Mouse (Mus musculus) neural tube, embryonic 15.5 days (tissue): ENCODE results near the gene Spint1. TPM values are rescaled to one million over a fixed set of nuclear protein-coding genes. Genes with fewer than 3 reads are reported as not detected.
A peak's percentile ranks its signal among the peaks of the same experiment; 100 is the strongest.

Source experiments
- ATAC-seq: fragments of 200-750 bp; cut with Nextera tagmentation; 2 replicates; pipeline ENCODE4 v1.8.0; 2017; ENCODE audit warnings: mild to moderate bottlenecking, moderate TSS enrichment, moderate library complexity; ENCODE audit not compliant: low FRiP score
- H3K27ac ChIP-seq: fragments of 300-500 bp; sonication (generic); replicated peaks from 2 replicates; pipeline ENCODE4 v1.5.1; 2015; ENCODE audit warnings: mild to moderate bottlenecking, inconsistent platforms
- H3K27me3 ChIP-seq: fragments of 300-500 bp; sonication (generic); replicated peaks from 2 replicates; pipeline ENCODE4 v1.6.1; 2015; ENCODE audit warnings: inconsistent platforms
- H3K36me3 ChIP-seq: fragments of 300-500 bp; sonication (generic); 2 replicates; pipeline ENCODE4 v1.6.1; 2015; ENCODE audit warnings: inconsistent platforms
- H3K4me1 ChIP-seq: fragments of 300-500 bp; sonication (generic); 2 replicates; pipeline ENCODE4 v1.6.1; 2015; ENCODE audit warnings: inconsistent platforms
- H3K4me2 ChIP-seq: fragments of 300-500 bp; sonication (generic); 2 replicates; pipeline ENCODE4 v1.6.1; 2015; ENCODE audit warnings: inconsistent platforms, mild to moderate bottlenecking, moderate library complexity
- H3K4me3 ChIP-seq: fragments of 300-500 bp; sonication (generic); replicated peaks from 2 replicates; pipeline ENCODE4 v1.5.1; 2015; ENCODE audit warnings: mild to moderate bottlenecking, inconsistent platforms
- H3K9ac ChIP-seq: fragments of 300-500 bp; sonication (generic); replicated peaks from 2 replicates; pipeline ENCODE4 v1.6.1; 2015; ENCODE audit warnings: mild to moderate bottlenecking, inconsistent platforms
- H3K9me3 ChIP-seq: fragments of 300-500 bp; sonication (generic); replicated peaks from 2 replicates; pipeline ENCODE4 v1.6.1; 2016; ENCODE audit warnings: inconsistent platforms
- WGBS: fragments of 180-500 bp; shearing (Covaris S2); methylation state at CpG from one replicate; pipeline ENCODE4 v1.1.7; 2015; ENCODE audit warnings: mixed read lengths; 5-methylcytosine and 5-hydroxymethylcytosine counted together
- polyA plus RNA-seq: library from polyadenylated mRNA; unstranded; fragments of >200 nt; fragmentation: Nextera tagmentation; extraction: Ambion mirVana; gene quantifications from 2 replicates; pipeline ENCODE4 v1.2.1, GENCODE M21; 2015

The Spint1 gene
- polyA plus RNA-seq, 1 experiment from 2014 or later, result 0.49 TPM

DNA sequence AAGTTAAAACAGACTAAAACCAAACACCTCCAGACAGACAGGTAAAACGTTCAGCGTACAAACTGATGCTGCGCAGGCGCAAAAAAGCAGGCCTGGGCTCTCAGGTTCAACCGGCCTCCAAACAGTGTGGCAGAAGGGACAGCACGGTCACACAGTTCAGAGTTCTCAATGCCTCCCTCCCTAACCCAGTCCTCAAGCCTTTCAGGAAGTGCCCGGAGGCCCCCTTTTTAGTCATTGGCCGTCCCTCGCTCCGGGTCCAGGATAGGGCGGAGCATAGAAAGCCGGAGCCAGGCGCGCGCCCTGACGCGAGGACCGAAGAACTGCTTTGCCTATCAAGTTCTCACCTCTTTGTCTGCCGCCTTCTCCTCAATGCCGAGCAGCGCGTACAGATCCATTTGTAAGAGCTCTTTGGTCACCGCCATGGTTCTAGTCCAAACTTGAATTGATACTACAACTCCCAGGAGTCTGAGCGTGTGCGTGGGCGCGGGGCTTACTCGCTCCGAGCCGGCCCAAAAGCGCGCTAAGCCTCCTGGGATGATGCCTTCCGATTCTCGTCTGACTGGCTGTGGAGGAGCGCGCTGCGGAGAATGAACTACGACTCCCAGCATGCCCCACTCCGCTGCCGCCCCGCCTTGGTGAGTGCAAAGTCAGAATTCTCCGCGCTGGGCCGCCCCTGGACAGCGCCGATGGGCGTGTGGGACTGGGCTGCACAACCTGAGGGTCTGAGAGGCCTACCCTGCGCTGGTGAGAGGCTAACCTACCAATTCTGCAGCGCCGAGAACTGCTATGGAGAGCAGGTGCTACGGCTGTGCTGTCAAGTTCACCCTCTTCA lies 28.6 kb upstream of the Spint1 start, which contains the start of the genes Zfyve19 and Dnajc17:
Zfyve19 (plus strand) TSS at position 274 of the 832 bp plus-strand sequence.
Dnajc17 (minus strand) TSS at position 452 of the 832 bp plus-strand sequence.
- H3K4me2 ChIP-seq, result peak within 1 kb of the TSS; percentile 69
- peak within 1 kb of the TSS; percentile 87 for H3K27ac ChIP-seq
- peaks cover 30% of the 10 kb centered on the region for H3K4me1 ChIP-seq
- WGBS, result under 1% methylated on average over 51 of the region's 51 CpGs
- ATAC-seq, result peak; percentile 96
- H3K27me3 ChIP-seq, result no peaks in the 10 kb centered on the region
- peak within 1 kb of the TSS; percentile 76 for H3K9ac ChIP-seq
- H3K9me3 ChIP-seq, result no peaks in the 10 kb centered on the region
- peaks cover 23% of the 10 kb centered on the region for H3K36me3 ChIP-seq
- H3K4me3 ChIP-seq, result peak within 1 kb of the TSS; percentile 84

DNA sequence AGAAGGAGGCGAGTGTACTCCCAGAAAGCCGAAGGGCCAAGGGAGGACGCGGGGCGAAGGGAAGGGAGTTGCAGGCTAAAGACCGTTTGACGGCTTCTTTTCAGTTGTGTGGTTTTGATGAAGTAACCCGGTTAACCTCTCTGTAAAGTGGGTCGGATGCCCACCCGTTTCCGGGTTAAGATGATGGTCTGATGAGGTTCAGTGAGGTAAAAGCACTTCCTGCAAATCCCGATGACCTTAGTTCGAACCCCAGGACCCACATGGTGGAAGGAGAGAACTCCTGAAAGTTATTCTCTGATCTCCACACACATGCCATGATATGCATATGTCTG lies 28.0 kb upstream of the Spint1 start:
- 2% methylated on average over 13 of the region's 13 CpGs for WGBS
- H3K27me3 ChIP-seq, result no peaks in the 10 kb centered on the region
- peaks cover 23% of the 10 kb centered on the region for H3K36me3 ChIP-seq
- H3K9ac ChIP-seq, result peak overlapping the region; percentile 76
- peaks cover 30% of the 10 kb centered on the region for H3K4me1 ChIP-seq
- peak overlapping the region; percentile 87 for H3K27ac ChIP-seq
- peak overlapping the region; percentile 84 for H3K4me3 ChIP-seq
- peak overlapping the region; percentile 63 for H3K4me2 ChIP-seq
- H3K9me3 ChIP-seq, result no peaks in the 10 kb centered on the region
- no peak; the same call in 1 of the 2 replicates for ATAC-seq

DNA sequence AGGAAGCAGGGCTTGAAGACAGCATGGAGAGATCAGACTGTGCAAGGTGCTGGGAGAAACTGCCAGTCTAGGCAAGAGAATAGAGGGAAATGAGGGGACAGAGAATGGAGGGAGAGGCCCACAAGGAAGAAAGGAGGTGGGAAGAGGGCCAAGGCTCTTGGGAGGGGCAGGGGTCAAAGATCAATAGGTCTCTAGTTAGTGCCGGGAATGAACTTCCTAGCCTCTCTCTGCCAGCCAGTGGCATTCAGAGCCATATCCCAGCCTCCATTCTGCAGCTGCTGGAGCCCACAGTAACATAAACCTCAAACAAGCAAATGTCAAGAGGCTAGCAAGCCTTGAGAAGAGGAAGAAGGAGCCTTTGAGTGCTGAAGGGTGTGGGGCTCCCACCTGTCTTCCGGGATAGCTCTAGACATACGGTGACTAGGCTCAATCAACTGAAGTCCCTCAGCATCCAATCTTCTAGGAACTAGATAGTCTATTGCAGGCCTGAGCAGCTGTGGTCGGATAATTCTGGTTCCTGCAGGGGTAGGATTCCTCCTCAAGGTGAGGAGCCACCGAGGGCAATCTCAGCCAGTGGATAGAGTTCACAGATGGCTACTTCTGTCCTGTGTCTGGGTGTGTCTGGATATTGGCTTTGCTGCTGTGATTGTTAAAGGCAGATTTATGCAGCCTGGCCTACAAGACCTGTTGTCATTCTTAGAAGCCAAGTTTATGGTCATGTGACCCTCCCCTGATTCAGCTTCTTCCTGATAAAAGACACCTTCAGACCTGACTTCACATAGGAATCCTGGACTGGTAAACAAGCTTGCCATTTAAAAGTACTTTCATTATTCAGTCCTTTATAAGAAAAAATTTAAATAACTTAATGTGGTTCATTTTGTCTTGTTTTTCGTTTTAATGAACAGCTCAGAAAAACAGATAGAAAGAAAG lies 7.1 kb upstream of the Spint1 start, which contains the start of gene Ppp1r14d:
Ppp1r14d (minus strand) TSS at position 132 of the 930 bp plus-strand sequence.
- Histone ChIP-seq H3K36me3 (no peaks in the 10 kb centered on the region), H3K9ac (no peak within 1 kb of the TSS), H3K9me3 (no peaks in the 10 kb centered on the region), H3K4me3 (no peak within 1 kb of the TSS), H3K4me1 (no peaks in the 10 kb centered on the region), H3K27ac (no peak within 1 kb of the TSS), H3K27me3 (peaks cover 9% of the 10 kb centered on the region), H3K4me2 (no peak within 1 kb of the TSS)
- ATAC-seq, result no peak
- 72% methylated on average over 6 of the region's 6 CpGs for WGBS

DNA sequence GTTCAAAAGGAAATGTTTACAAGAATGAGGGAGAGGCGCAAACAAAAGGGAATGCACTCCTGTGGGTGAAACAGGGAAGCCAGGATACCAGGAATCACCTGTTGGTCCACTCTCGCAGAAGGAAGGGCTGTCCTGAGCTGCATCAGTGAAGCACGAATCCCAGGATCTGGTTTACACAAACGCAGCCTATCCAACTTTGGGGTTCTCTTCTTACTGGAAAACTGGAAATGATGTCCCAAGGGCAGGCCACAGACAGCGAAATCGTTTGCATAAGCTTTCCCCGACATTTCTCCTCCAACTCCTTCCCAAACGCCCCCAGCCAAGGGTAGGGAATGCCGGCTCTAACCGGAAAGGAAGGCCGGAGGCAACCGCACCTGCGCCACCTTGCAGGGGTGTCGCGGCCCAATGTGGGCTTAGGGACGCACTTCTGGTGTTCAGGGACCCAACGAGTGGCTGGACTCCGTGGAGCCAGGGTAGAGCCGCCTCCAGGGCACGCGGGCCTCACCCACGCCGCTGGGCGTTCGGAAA lies 416 bp upstream of the Spint1 start:
- H3K4me1 ChIP-seq, result peaks cover 14% of the 10 kb centered on the region
- no peaks in the 10 kb centered on the region for H3K9me3 ChIP-seq
- no peaks in the 10 kb centered on the region for H3K36me3 ChIP-seq
- peak overlapping the region; percentile 57 for H3K4me2 ChIP-seq
- ATAC-seq, result no peak
- peaks cover 64% of the 10 kb centered on the region for H3K27me3 ChIP-seq
- peak overlapping the region; percentile 36 for H3K4me3 ChIP-seq
- 0 out of 2 replicates have a peak overlapping the region, but pooled peaks have one; percentile 8 for H3K9ac ChIP-seq
- WGBS, result 6% methylated on average over 25 of the region's 25 CpGs
- H3K27ac ChIP-seq, result no peak overlapping the region

DNA sequence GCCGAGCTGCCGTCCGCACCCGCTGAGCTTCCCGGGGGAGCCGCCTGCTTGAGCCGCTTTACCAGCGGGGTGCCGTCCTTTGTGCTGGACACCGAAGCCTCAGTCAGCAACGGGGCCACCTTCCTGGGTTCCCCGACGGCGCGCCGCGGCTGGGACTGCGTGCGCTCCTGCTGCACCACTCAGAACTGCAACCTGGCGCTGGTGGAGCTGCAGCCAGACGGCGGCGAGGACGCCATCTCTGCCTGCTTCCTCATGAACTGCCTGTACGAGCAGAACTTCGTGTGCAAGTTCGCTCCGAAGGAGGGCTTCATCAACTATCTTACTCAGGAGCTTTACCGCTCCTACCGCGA lies 684 bp downstream of the Spint1 start:
- WGBS, result 2% methylated on average over 31 of the region's 31 CpGs
- no peak overlapping the region for H3K27ac ChIP-seq
- H3K9ac ChIP-seq, result no peak overlapping the region
- peak overlapping the region; percentile 57 for H3K4me2 ChIP-seq
- peaks cover 64% of the 10 kb centered on the region for H3K27me3 ChIP-seq
- no peaks in the 10 kb centered on the region for H3K36me3 ChIP-seq
- ATAC-seq, result no peak
- peaks cover 14% of the 10 kb centered on the region for H3K4me1 ChIP-seq
- H3K9me3 ChIP-seq, result no peaks in the 10 kb centered on the region
- H3K4me3 ChIP-seq, result peak overlapping the region; percentile 36

DNA sequence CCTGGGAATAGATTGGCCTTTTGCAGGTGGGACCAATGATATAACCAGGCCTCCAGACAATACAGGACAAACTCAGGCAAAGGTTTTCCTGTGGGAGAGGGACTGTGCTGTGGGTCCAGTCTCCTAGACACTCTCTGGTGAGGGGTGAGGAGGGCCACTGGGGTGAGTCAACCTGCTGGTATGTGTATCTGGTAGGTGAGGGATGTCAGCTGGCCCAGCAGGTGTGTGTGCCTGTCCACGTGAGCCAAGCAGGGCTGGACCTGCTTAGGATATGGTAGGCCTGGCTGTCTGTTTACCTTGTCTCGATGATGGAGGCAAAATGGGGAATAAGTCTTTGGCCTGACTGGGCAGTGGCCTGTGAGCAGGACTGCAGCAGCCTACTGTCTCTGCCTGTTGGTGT lies 1.5 kb downstream of the Spint1 start:
- Histone ChIP-seq H3K36me3 (no peaks in the 10 kb centered on the region), H3K4me1 (peaks cover 14% of the 10 kb centered on the region), H3K4me3 (no peak overlapping the region), H3K27ac (no peak overlapping the region), H3K27me3 (peaks cover 64% of the 10 kb centered on the region), H3K9me3 (no peaks in the 10 kb centered on the region), H3K9ac (no peak overlapping the region), H3K4me2 (no peak overlapping the region)
- no peak for ATAC-seq
- WGBS, result 74% methylated on average over 2 of the region's 2 CpGs

DNA sequence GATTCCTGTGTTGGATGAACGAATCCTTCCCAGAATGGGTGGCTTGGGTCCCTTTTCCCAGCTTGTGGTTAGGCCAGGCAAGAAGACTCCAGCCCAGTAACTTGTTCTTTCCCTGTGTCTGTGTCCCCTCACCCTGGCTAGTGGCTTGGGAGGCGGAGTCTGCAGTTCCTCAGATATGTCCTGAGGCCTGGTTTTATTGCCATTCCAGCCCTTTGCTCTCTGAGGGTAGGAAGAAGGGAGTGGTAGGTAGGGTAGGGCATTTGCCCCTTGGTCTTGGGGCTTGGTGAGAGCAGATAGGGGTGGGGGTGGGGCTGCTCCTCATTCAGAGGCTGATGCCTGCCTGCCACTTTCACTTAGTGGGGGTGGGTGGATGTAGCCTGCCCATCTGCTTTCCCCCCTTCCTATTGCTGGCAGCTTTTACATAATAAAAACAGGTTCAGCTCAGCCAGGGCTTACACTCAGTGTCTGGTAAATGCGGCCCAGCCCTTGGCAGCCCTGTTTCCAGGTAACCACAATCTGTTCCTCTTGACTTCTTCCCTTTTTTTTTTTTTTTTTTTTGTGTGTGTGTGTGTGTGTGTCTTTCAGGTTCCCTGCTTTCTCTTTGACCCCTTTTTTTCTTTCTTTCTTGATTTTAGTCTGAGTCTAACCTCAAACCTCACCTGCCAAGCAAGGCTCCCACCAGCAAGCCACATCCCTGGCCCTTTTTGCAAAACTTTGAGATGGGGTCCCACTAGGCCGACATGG lies 3.1 kb downstream of the Spint1 start:
- no peak overlapping the region for H3K4me3 ChIP-seq
- no peak overlapping the region for H3K9ac ChIP-seq
- H3K4me1 ChIP-seq, result peaks cover 14% of the 10 kb centered on the region
- H3K36me3 ChIP-seq, result no peaks in the 10 kb centered on the region
- 64% methylated on average over 4 of the region's 4 CpGs for WGBS
- H3K27ac ChIP-seq, result no peak overlapping the region
- peaks cover 53% of the 10 kb centered on the region for H3K27me3 ChIP-seq
- H3K4me2 ChIP-seq, result no peak overlapping the region
- H3K9me3 ChIP-seq, result no peaks in the 10 kb centered on the region
- ATAC-seq, result no peak

DNA sequence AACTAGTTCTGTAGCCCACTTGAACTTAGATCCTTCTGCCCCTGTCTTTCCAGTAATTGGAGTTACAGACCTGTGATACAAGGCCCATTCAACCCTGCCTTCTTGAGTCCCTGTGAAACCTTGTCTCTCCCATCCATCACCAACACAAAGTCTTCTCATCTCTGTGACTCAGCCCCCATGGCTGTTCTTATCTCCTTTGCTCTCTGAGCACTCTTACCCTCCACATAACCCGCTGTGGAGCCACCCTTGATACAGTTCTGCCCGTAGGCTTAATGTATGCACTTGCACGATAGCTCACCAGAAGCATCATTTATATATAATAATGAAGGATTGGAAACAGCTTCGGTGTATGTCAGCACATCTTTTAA lies 3.6 kb downstream of the Spint1 start:
- 90% methylated on average over 4 of the region's 4 CpGs for WGBS
- no peak for ATAC-seq
- Histone ChIP-seq H3K9ac (no peak overlapping the region), H3K27me3 (peaks cover 47% of the 10 kb centered on the region), H3K4me3 (no peak overlapping the region), H3K27ac (no peak overlapping the region), H3K4me1 (peaks cover 14% of the 10 kb centered on the region), H3K36me3 (no peaks in the 10 kb centered on the region), H3K4me2 (no peak overlapping the region), H3K9me3 (no peaks in the 10 kb centered on the region)

DNA sequence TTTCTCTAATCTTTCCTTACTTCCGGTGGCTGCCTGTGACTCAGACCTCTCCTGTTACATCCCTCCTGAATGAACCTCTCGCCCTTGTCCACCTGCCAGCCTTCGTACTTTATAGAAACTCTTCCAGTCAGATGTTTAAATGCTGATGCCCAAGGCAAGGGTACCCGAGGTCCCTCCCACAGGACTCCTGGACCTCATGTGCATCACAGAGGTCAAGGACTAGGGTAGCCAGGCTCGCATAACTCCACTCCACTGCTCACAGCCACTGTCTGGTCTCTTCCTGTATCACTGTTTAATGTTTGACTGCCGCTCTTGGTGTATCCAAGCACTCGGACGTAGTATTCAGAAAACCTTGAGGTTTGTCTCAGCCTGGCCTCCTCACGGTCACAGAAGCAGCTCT lies 5.4 kb downstream of the Spint1 start:
- Histone ChIP-seq H3K27me3 (peaks cover 30% of the 10 kb centered on the region), H3K27ac (no peak overlapping the region), H3K4me1 (peaks cover 5% of the 10 kb centered on the region), H3K4me3 (no peak overlapping the region), H3K9me3 (no peaks in the 10 kb centered on the region), H3K4me2 (no peak overlapping the region), H3K9ac (no peak overlapping the region), H3K36me3 (no peaks in the 10 kb centered on the region)
- 88% methylated on average over 9 of the region's 9 CpGs for WGBS
- no peak for ATAC-seq

DNA sequence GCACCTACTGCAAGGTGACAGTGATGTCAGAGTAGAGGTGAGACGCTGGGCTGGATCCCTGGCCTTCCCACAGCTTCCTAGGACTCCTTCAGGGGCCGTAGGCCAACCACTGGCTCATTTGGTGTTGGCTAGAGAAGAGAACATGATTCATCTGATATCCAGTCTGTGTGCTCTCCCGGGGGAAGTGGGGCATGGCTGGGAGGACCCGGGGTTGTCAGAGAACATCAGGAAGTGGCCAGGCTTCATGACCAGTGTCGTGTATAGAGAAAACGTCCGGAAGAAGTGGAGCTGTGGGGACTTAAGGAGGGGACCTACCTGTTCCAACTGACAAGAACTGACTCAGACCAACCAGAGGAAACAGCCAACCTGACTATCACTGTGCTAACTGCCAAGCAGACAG lies 8.1 kb downstream of the Spint1 start:
- 85% methylated on average over 7 of the region's 7 CpGs for WGBS
- H3K27ac ChIP-seq, result no peak overlapping the region
- no peak for ATAC-seq

DNA sequence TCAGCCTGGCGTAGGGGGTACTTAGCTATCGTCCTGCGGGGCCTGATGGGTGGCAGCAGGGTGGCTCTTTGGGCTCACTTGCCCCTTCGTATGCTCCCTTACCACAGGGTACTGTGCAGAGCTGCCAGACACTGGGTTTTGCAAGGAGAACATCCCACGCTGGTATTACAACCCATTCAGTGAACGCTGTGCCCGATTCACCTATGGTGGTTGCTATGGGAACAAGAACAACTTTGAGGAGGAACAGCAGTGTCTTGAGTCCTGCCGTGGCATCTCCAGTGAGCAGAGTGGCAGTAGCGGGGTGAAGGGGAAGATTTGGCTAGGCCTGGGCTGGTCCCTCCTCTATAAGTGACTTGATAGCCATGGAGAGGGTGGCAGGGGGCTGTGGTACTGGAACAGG lies 10.7 kb downstream of the Spint1 start:
- no peak overlapping the region for H3K4me2 ChIP-seq
- no peak overlapping the region for H3K27ac ChIP-seq
- H3K4me3 ChIP-seq, result no peak overlapping the region
- H3K9ac ChIP-seq, result no peak overlapping the region
- no peaks in the 10 kb centered on the region for H3K36me3 ChIP-seq
- WGBS, result 74% methylated on average over 9 of the region's 9 CpGs
- no peaks in the 10 kb centered on the region for H3K27me3 ChIP-seq
- no peak for ATAC-seq
- H3K4me1 ChIP-seq, result no peaks in the 10 kb centered on the region
- no peaks in the 10 kb centered on the region for H3K9me3 ChIP-seq

More for the DNA sequence above, 8.1 kb downstream of the Spint1 start:
- H3K36me3 ChIP-seq, result no peaks in the 10 kb centered on the region
- no peak overlapping the region for H3K4me2 ChIP-seq
- no peak overlapping the region for H3K4me3 ChIP-seq
- H3K4me1 ChIP-seq, result no peaks in the 10 kb centered on the region
- peaks cover 4% of the 10 kb centered on the region for H3K27me3 ChIP-seq
- no peaks in the 10 kb centered on the region for H3K9me3 ChIP-seq
- H3K9ac ChIP-seq, result no peak overlapping the region
